Mouse (Mus musculus) embryo, embryonic 9.5 days (tissue): ENCODE measurements around the gene Ccdc61.

Experiments
- DNase-seq: peaks from one replicate; pipeline ENCODE4 v3.0.0-alpha.2; 2017; ENCODE audit errors: extremely low spot score

Ccdc61 gene

GRCm38 (mm10) chr7:18858310-18858916 is 51.8 kb downstream of the Ccdc61 start:
- no peak for DNase-seq

- DNase-seq: no peak
These were observed 61.8 kb downstream of the Ccdc61 start for GRCm38 (mm10) chr7:18848395-18848794.

DNA sequence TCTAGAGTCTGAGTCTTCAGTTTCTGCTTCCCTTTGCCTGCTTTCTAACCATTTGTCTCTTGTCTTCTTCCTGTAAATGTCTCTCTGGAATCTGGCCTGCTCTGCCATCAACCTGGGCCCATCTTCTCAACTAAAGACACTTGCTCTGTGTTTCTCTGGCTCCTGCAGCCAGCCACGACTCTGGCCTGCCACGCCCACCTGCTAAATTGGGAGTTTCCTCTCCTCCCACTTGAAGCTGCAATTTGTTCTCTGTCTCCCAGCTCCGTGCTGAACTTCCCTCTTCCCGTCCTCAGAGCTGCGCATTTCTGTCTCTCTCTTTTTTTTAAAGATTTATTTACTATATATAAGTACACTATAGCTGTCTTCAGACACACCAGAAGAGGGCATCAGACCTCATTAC is 65.4 kb downstream of the Ccdc61 start:
- no peak for DNase-seq

DNA sequence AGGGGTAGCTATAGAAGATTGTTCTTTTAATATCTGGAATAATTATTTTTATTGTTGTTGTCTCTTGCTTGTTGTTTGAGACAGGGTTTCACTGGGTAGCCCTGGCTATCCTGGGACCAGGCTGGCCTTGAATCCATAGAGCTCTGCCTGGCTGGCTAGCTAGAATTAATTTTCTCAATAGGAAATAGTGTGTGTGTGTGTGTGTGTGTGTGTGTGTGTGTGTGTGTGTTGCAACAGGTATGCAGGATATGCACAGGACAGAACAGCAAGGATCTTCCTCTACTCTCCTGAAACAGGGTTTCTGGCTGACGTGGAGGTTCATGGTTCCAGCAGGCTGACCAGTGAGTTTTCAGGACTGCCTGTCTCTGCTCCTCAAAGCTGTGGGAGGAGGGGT is 69.0 kb downstream of the Ccdc61 start:
- DNase-seq: no peak
